Mouse (Mus musculus): ENCODE measurements around the gene Kirrel3. TPM values are rescaled to one million over a fixed set of nuclear protein-coding genes. Genes with fewer than 3 reads are reported as not detected.

Gene Kirrel3
- polyA plus RNA-seq, 1 experiment from 2014 or later: 16.1 TPM

DNA sequence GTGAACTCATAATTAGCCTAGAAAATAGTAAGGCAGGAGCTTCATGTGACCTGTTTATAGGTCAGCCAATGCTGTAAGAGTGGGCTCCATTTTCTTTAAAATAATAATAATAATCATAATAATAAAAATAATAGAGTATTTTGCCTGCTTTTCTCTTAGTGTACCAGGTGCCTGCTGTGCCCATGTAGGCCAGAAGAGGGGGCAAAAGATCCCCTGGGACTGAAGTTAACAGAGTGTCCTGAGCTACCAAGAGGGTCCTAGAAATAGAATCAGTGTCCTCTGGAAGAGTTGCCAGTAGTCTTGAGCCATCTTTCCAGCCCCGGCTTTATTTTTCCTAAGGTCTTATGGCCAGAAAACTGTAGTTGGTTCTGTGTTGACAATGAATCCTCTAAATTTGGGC lies 174.9 kb downstream of the Kirrel3 start:
- H3K4me3 ChIP-seq: no peak overlapping the region
- no peaks in the 10 kb centered on the region for H3K27me3 ChIP-seq
- H3K4me2 ChIP-seq (replicated peaks): no peak overlapping the region
- H3K4me1 ChIP-seq: peaks cover 4% of the 10 kb centered on the region; the same call in 1 of the 2 replicates
- ATAC-seq (ENCODE audit: low FRiP score): no peak
- WGBS: 82% methylated on average over 1 of the region's 1 CpGs
- H3K9me3 ChIP-seq (replicated peaks): no peaks in the 10 kb centered on the region
- no peaks in the 10 kb centered on the region for H3K36me3 ChIP-seq
- H3K9ac ChIP-seq: no peak overlapping the region
- no peak overlapping the region for H3K27ac ChIP-seq

DNA sequence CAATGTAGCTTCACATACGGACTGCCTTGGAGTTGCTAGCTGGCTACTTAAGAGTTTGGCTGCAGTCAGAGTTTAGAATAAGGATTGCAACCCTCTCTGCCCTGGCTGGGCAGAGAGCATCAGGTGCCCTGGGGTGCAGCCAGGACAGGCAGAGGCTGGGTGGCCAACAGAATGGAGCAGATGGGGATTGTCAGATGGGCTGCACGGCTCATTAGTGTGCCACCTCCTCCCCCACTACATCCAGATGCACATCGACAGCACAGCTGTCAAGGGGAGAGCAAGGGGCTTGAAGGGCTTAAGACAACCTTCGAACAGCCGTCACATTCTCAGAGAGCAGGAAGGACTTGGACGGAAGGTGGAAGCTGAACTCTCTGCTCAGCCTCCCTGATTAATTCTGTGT lies 177.7 kb downstream of the Kirrel3 start:
- 41% methylated on average over 6 of the region's 6 CpGs for WGBS
- no peak overlapping the region for H3K4me2 ChIP-seq (replicated peaks)
- no peak overlapping the region for H3K9ac ChIP-seq
- H3K4me3 ChIP-seq: no peak overlapping the region
- no peak overlapping the region for H3K27ac ChIP-seq
- peaks cover 4% of the 10 kb centered on the region; the same call in 1 of the 2 replicates for H3K4me1 ChIP-seq
- no peaks in the 10 kb centered on the region for H3K9me3 ChIP-seq (replicated peaks)
- H3K36me3 ChIP-seq: no peaks in the 10 kb centered on the region
- peak; percentile 48; the same call in 1 of the 2 replicates for ATAC-seq (ENCODE audit: low FRiP score)
- H3K27me3 ChIP-seq: no peaks in the 10 kb centered on the region

DNA sequence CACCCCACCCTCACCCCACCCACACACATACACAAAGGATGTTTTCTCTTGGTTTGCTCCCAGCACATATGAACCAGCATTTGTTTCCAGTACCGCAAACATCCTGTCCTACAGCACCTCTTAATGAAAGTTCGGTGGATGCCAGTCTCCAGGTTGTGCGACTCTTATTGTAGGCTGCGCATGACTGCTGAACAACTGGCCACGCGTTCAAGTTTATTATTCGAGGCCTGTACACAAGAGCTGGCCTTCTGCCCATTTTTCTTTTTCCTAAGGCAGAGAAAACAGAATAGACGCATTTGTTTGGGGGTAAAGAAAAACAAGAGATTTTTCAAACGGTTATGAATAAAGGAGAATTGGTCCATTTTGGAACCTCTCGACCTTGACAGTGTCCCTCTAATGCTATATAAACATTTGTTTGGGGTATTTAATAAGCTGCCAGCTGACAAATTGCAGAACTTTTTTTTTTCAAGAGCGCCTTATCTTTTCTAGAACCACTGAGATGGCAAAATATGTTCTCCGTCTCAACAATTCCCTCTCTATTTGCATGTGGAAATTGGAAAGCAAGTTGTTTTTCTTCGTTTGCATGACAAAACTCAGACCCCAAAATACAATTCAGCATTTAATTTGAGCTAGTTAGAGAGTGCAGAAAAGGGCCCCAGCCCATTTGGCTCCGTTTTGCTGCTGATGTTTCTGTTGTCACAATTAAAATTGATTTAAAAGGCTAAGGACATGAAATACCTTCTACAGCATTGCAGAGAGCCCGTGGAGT lies 179.9 kb downstream of the Kirrel3 start:
- Histone ChIP-seq H3K9me3 (replicated peaks) (no peaks in the 10 kb centered on the region), H3K9ac (no peak overlapping the region), H3K36me3 (no peaks in the 10 kb centered on the region), H3K27ac (no peak overlapping the region), H3K4me1 (peaks cover 4% of the 10 kb centered on the region; the same call in 1 of the 2 replicates), H3K4me2 (replicated peaks) (no peak overlapping the region), H3K27me3 (no peaks in the 10 kb centered on the region), H3K4me3 (no peak overlapping the region)
- ATAC-seq (ENCODE audit: low FRiP score): no peak
- WGBS: 70% methylated on average over 15 of the region's 15 CpGs

DNA sequence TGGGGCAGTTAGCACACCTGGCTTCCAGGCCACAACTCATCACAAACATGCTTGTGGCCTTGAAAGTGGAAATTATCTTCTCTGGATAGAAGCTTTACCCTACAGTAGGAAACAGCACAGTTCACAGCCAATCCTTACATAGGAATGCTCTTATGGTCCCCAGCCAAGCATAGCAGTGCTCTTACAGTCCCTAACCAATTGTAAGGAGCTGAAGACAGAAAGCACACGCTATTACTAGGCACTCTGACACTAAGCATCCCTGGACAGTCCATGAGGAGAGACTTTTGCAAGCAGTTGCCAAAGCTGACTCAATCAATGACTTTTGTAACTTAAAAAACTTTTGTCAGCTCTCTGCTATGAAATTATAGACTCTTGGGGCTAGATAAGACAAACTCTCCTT lies 181.5 kb downstream of the Kirrel3 start:
- H3K27me3 ChIP-seq: no peaks in the 10 kb centered on the region
- no peak overlapping the region for H3K9ac ChIP-seq
- no peaks in the 10 kb centered on the region for H3K36me3 ChIP-seq
- no peaks in the 10 kb centered on the region for H3K9me3 ChIP-seq (replicated peaks)
- H3K27ac ChIP-seq: no peak overlapping the region
- no peak for ATAC-seq (ENCODE audit: low FRiP score)
- peaks cover 4% of the 10 kb centered on the region; the same call in 1 of the 2 replicates for H3K4me1 ChIP-seq
- no peak overlapping the region for H3K4me3 ChIP-seq
- 90% methylated on average over 1 of the region's 1 CpGs for WGBS
- no peak overlapping the region for H3K4me2 ChIP-seq (replicated peaks)

DNA sequence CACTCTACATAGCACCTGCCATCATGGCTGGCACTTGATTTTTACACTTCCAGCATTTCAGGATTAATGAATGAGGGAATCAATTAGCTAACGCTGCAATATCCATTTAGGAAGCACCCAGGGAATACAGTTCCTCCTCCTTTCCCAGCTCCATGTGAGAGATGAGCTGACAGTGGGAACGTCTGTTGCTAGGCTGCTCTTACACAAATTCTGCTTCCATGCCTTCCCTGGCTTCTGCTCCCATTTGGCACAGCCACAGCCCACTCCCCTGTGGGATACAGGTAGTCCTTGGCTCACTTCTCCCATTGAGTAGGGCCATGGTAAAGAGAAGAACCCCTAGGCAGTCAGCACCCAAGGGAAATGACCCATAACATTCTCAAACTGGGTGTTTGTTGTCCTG lies 185.2 kb downstream of the Kirrel3 start:
- H3K4me1 ChIP-seq: no peaks in the 10 kb centered on the region
- no peak for ATAC-seq (ENCODE audit: low FRiP score)
- H3K27me3 ChIP-seq: no peaks in the 10 kb centered on the region
- H3K9me3 ChIP-seq (replicated peaks): no peaks in the 10 kb centered on the region
- H3K9ac ChIP-seq: no peak overlapping the region
- H3K36me3 ChIP-seq: no peaks in the 10 kb centered on the region
- 74% methylated on average over 2 of the region's 2 CpGs for WGBS
- H3K4me3 ChIP-seq: no peak overlapping the region
- H3K4me2 ChIP-seq (replicated peaks): no peak overlapping the region
- no peak overlapping the region for H3K27ac ChIP-seq

DNA sequence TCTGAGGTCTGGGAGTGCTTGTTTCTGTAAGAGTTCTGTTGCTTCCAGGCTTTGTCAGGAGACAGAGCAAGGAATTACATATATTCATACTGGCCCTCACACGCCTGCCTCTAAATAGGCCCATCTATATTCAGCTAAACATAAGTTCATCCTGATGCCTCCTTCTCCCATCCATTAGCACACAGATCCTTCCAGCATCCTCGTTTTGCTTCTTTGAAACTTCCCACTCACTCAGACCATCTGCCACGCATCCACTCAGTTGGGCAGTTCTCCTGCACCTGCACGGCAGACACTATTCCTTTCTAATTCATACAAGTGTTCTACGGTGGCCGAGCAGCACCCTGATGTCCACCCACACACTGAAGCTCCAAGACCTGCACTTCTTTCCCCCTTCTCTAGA lies 201.1 kb downstream of the Kirrel3 start:
- no peak overlapping the region for H3K4me3 ChIP-seq
- H3K27me3 ChIP-seq: no peaks in the 10 kb centered on the region
- no peaks in the 10 kb centered on the region for H3K4me1 ChIP-seq
- 88% methylated on average over 6 of the region's 6 CpGs for whole genome bisulfite sequencing
- H3K27ac ChIP-seq: no peak overlapping the region
- H3K9ac ChIP-seq: no peak overlapping the region
- no peak overlapping the region for H3K4me2 ChIP-seq (replicated peaks)
- no peak for ATAC-seq (ENCODE audit: low FRiP score)
- H3K9me3 ChIP-seq (replicated peaks): no peaks in the 10 kb centered on the region
- H3K36me3 ChIP-seq: no peaks in the 10 kb centered on the region

DNA sequence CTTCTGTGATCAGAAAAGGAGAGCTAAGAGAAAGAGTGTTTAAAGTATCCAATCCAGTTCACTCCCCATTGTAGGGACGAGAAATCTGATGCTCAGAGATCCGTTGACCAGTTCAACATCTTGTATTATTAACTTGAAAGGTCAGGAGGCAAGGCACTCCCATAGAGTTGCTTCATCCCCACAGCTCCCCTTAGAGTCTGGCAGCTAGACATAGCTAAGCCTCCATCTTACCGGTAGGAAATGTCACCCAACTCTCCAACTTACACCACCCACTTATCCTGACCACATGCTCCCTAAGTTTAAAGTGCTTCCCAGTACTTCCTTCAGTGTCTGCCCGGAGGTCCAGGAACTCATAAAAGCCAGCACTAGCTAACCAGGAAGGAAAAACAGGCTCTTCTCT lies 202.7 kb downstream of the Kirrel3 start:
- H3K27ac ChIP-seq: no peak overlapping the region
- WGBS: 59% methylated on average over 4 of the region's 4 CpGs
- no peak overlapping the region for H3K4me3 ChIP-seq
- no peak overlapping the region for H3K9ac ChIP-seq
- H3K4me1 ChIP-seq: no peaks in the 10 kb centered on the region
- H3K9me3 ChIP-seq (replicated peaks): no peaks in the 10 kb centered on the region
- H3K36me3 ChIP-seq: no peaks in the 10 kb centered on the region
- ATAC-seq (ENCODE audit: low FRiP score): no peak
- H3K27me3 ChIP-seq: no peaks in the 10 kb centered on the region
- H3K4me2 ChIP-seq (replicated peaks): no peak overlapping the region

DNA sequence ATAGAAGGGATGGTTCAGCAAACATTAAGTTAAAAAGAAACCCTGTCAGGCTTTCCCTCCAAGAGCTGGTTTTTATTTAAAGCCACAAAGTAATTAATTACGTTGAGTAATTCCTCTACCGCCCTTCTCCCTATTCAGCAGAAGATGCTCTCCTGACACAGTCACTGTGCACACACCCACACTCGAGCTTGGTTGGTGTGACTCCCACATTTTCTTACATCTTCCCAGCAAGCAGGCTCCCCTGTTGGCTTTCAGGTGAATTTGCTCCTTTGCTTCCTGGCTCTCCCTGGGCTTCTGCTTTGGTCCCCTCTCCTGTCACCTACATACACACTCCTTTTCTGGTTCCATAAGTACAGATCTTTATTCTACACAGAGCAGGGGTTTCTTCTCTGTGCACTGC lies 203.7 kb downstream of the Kirrel3 start:
- H3K4me3 ChIP-seq: no peak overlapping the region
- H3K9me3 ChIP-seq (replicated peaks): no peaks in the 10 kb centered on the region
- H3K36me3 ChIP-seq: no peaks in the 10 kb centered on the region
- no peaks in the 10 kb centered on the region for H3K4me1 ChIP-seq
- ATAC-seq (ENCODE audit: low FRiP score): no peak
- H3K9ac ChIP-seq: no peak overlapping the region
- no peak overlapping the region for H3K4me2 ChIP-seq (replicated peaks)
- no peaks in the 10 kb centered on the region for H3K27me3 ChIP-seq
- WGBS: 81% methylated on average over 3 of the region's 3 CpGs
- H3K27ac ChIP-seq: no peak overlapping the region

DNA sequence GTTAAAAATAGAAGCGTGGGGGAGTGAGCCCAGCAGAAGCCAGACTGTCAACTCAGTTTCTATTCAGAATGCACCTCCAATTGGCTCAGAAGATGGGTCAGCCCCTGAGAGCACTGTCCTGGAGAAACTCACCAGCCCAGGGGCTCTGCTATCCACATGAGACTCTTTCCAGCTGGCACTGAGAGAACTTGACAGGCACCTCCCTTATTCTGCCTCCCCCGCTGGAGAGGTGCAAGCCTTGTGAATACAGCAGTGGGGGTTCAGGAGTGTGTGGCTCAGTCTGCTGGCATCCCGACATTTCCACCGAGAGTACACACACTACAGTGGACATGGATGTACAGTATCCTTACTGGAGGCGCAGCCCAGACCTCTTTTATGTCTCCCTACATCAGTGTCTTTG lies 210.0 kb downstream of the Kirrel3 start:
- Histone ChIP-seq H3K4me3 (no peak overlapping the region), H3K4me1 (peaks cover 11% of the 10 kb centered on the region), H3K27ac (no peak overlapping the region), H3K27me3 (no peaks in the 10 kb centered on the region), H3K9me3 (replicated peaks) (no peaks in the 10 kb centered on the region), H3K4me2 (replicated peaks) (no peak overlapping the region), H3K36me3 (no peaks in the 10 kb centered on the region), H3K9ac (no peak overlapping the region)
- 74% methylated on average over 5 of the region's 5 CpGs for WGBS
- no peak for ATAC-seq (ENCODE audit: low FRiP score)

DNA sequence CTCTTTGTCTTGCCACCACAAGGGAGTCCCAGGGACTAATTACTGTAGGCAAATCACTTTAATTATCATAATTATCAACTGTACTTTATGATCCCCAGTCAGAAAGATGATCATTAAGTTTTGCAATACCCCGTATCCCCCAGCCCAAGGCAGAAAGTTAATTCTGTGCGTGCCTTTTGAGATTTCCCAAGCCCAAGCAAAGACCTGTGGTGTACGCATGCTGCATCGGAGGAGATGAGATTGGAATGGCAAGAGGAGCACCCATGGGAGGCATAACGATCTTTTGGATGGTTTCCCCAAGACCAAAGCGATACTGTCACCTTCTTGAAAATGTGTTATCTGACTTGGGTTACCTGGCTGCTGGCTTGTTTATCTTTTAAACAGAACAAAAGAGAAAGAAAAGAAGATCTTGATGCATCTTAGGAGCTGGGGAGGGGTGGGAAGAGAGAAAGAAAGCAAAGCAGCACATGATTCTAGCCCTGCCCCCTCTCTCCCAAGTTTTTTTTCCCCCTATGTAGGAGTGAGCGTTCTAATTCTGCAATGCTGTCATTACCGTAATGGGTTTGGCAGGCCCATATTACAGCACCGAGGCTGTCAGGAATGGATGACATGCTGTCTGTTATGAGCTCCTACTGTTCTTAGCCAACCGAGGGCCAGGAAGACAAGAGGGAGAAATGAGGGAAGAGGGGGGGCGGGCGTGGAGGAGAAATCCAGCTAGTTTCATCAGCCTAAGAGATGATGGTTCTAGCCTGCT lies 218.0 kb downstream of the Kirrel3 start:
- no peaks in the 10 kb centered on the region for H3K27me3 ChIP-seq
- H3K27ac ChIP-seq: no peak overlapping the region
- H3K36me3 ChIP-seq: no peaks in the 10 kb centered on the region
- no peak overlapping the region for H3K4me3 ChIP-seq
- H3K4me1 ChIP-seq: peaks cover 26% of the 10 kb centered on the region
- H3K9ac ChIP-seq: no peak overlapping the region
- no peak overlapping the region for H3K4me2 ChIP-seq (replicated peaks)
- no peaks in the 10 kb centered on the region for H3K9me3 ChIP-seq (replicated peaks)
- WGBS: 74% methylated on average over 12 of the region's 12 CpGs
- ATAC-seq (ENCODE audit: low FRiP score): no peak

DNA sequence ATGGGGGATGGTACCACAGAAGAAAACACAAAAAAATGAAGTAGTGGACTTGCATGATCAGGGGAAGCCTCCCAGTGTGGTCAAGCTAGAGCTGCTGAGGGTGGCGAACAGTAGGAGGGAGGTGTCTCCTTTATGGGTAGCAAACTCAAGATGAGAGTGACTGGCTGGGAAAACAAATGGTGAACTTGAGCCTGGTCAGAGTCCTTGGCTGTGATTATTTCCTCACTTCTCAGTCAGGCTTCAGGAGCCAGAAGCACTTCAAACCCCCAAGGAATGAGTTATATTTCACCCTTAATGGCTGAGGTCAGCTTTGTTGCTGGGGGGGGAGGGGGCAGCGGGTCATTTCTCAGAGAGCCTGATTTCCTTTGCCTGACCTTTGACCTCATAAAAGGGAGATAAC lies 218.7 kb downstream of the Kirrel3 start:
- Histone ChIP-seq H3K9me3 (replicated peaks) (no peaks in the 10 kb centered on the region), H3K4me1 (peaks cover 26% of the 10 kb centered on the region), H3K27ac (no peak overlapping the region), H3K4me2 (replicated peaks) (no peak overlapping the region), H3K27me3 (no peaks in the 10 kb centered on the region), H3K9ac (no peak overlapping the region), H3K36me3 (no peaks in the 10 kb centered on the region), H3K4me3 (no peak overlapping the region)
- WGBS: 58% methylated on average over 2 of the region's 2 CpGs
- no peak for ATAC-seq (ENCODE audit: low FRiP score)

DNA sequence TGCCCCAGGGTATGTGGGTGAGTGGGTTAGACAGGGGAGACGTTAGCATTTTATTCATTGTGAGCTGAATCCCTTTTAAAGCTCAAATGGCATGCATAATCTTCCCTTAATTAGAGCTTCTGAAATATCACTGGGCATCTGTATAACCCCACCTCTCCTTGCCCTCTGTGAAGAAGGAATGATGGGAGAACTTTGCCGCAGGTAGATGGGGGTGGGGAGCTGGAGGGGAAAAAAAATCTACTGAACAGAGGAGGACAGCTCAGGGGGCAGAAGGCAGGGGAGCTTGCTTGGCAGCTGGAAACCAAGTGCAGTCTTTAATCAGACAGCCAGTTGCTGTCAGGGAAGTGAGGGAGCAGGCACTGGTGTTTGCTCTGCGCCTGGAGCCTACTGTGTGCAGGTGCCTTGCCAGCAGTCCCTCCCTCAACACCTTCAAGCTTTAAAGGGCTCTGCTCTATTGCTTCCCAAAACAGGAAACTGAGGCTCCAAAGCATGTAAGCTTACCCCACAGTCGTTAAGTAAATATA lies 220.7 kb downstream of the Kirrel3 start:
- Histone ChIP-seq H3K9me3 (replicated peaks) (no peaks in the 10 kb centered on the region), H3K27me3 (no peaks in the 10 kb centered on the region), H3K4me2 (replicated peaks) (no peak overlapping the region), H3K4me3 (no peak overlapping the region), H3K4me1 (peaks cover 26% of the 10 kb centered on the region), H3K36me3 (no peaks in the 10 kb centered on the region), H3K27ac (no peak overlapping the region), H3K9ac (no peak overlapping the region)
- 37% methylated on average over 4 of the region's 4 CpGs for WGBS
- ATAC-seq (ENCODE audit: low FRiP score): no peak
